Mouse (Mus musculus) lung, postnatal 0 days (tissue): ENCODE measurements at regions not wholly inside any gene's neighbourhood (a gene's known extent, or its start where the extent isn't known, plus 50 kb on each side); places are given as distances from the start of the nearest gene placed in this dataset.

ENCODE experiments used
- CTCF ChIP-seq: IDR thresholded peaks from 2 replicates; pipeline ENCODE4 v1.5.1; 2016; ENCODE audit warnings: antibody characterized with exemption, mild to moderate bottlenecking
- EP300 ChIP-seq: IDR thresholded peaks from 2 replicates; pipeline ENCODE4 v1.6.1; 2016; ENCODE audit warnings: antibody characterized with exemption, mild to moderate bottlenecking, control low read depth

GRCm38 (mm10) chr6:137907836-137908235 lies 153.5 kb downstream of the Dera start:
- TF ChIP-seq CTCF (no peak), EP300 (no peak)
